Mouse (Mus musculus) B cell, adult 62 days (primary cell): ENCODE results near the gene Fank1. TPM values are rescaled to one million over a fixed set of nuclear protein-coding genes. Genes with fewer than 3 reads are reported as not detected.

Experiments used
- total RNA-seq: library from RNA; stranded (reverse); gene quantifications from 4 replicates; pipeline ENCODE4 v1.2.4, GENCODE M21; 2023

Gene Fank1
- not detected in 4 replicates for total RNA-seq

GRCm38 (mm10) chr7:133776626-133776996 is at the start of gene Fank1:
Gene Fank1, plus strand, starts transcription at chr7:133776861.

DNA sequence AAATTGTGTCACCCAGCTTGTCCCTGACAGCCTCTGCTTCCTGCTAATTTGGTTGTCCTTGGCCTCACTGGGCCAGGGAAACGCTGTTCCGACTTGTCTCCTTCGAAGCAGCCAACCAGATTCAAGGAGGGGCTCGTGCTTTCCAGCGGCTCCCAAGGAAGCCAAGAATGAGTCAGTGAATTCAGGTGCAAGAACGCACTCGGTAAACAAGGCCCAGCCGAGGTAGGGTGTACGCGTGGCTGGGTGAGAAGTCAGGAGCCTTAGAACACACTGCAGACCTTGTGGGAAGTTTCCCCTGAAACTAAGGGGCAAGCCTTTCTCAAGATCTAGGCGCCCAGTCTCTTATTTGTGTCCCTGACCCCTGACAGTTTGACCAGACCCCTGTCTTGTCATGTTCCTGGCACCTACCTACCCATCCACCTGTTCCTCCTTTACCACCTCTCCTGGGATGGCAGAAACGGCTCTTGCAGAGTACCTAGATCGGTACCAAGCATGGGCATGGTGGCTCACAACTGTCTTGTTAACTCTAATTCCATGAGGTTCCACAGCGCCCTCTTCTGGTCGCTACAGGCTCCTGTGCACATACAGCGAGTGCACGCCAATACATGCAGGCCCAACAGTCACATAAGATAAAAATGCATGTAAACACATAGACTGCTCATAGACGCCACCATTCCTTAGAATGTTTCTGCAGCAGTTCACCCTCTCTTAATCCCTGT is 6.2 kb downstream of the Fank1 start, which contains the start of gene Dhx32:
Gene Dhx32 (minus strand): TSS at position 10 of the 719 bp plus-strand sequence.

Other genes with a start within 250 kb of the Fank1 start
- not detected in 4 replicates for gene Tex36, start 174.7 kb upstream of the Fank1 start, total RNA-seq
- gene Edrf1, start 139.3 kb upstream of the Fank1 start, total RNA-seq, result 47.2 to 57.6 TPM (median 53.4 TPM) in 4 replicates
- 0.37 to 0.55 TPM in 2 of 4 replicates, not detected in the others for gene Mmp21, start 96.8 kb upstream of the Fank1 start, total RNA-seq
- gene Bccip, start 67.5 kb upstream of the Fank1 start, total RNA-seq, result 61.5 to 77.4 TPM (median 65.4 TPM) in 4 replicates
- 9.3 to 11.9 TPM (median 11.3 TPM) in 4 replicates for gene Uros, start 66.8 kb upstream of the Fank1 start, total RNA-seq
- 17.3 to 24.6 TPM (median 17.9 TPM) in 4 replicates for gene Dhx32, start 5.9 kb downstream of the Fank1 start, total RNA-seq